Mouse (Mus musculus) brain, embryonic 14.5 days (tissue): ENCODE measurements at regions not wholly inside any gene's neighbourhood (a gene's known extent, or its start where the extent isn't known, plus 50 kb on each side); places are given as distances from the start of the nearest gene placed in this dataset.

Source experiments
- DNase-seq: peaks from one replicate; pipeline ENCODE4 v3.0.0-alpha.2; 2011; ENCODE audit warnings: low read depth
- CTCF ChIP-seq: fragments of 200-500 bp; IDR thresholded peaks from 2 replicates; pipeline ENCODE4 v1.5.1; 2012; ENCODE audit warnings: inconsistent platforms, mild to moderate bottlenecking, moderate library complexity, borderline replicate concordance; ENCODE audit not compliant: insufficient read depth, insufficient read length; ENCODE audit errors: extremely low read depth
- POLR2A ChIP-seq: fragments of 200-500 bp; IDR thresholded peaks from 2 replicates; pipeline ENCODE4 v1.6.1; 2012; ENCODE audit warnings: mild to moderate bottlenecking, inconsistent platforms, borderline replicate concordance; ENCODE audit not compliant: poor library complexity, insufficient read depth, insufficient read length, severe bottlenecking; ENCODE audit errors: extremely low read depth

DNA sequence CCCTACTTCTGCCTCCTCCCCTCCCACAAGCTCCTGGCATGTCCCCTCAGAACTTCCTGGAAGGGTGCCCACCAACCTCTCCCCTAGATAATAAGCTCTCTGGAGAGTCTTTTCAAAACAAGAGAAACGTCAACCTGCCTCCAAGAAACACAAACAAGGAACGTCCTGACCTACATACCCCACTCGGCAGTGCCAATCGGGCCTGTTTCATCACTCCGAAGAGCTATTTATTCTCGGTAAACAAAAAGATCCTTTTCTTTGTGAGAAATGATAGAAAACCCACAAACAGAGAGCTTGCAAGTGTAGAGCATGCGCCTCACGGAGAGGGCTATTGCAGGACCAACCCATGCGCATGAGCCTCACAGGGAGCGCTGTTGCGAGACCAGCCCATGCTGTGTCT is 100.9 kb downstream of the Pdcl3 start:
- no peak for TF ChIP-seq POLR2A
- TF ChIP-seq CTCF = no peak
- peak; percentile 73 for DNase-seq

DNA sequence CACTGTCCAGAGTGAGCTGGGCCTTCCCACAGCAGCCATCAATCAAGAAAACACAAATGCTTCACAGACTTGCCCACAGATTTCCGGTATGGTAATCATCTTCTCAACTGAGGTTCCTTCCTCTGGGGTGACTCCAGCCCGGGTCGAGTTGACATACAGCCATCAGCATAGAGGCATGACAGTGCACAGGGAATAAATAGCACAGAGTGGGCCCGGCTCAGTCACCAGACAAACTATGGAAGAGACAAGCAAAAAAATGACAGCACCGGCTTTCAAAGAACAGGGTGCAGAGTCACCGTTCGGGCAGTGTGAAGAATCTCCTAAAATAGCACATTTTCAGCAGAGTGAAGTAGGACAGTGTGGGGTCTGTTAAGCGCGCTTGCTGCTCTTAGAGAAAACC is 103.7 kb upstream of the Npas2 start:
- no peak for DNase-seq
- TF ChIP-seq CTCF (no peak), POLR2A (no peak)

DNA sequence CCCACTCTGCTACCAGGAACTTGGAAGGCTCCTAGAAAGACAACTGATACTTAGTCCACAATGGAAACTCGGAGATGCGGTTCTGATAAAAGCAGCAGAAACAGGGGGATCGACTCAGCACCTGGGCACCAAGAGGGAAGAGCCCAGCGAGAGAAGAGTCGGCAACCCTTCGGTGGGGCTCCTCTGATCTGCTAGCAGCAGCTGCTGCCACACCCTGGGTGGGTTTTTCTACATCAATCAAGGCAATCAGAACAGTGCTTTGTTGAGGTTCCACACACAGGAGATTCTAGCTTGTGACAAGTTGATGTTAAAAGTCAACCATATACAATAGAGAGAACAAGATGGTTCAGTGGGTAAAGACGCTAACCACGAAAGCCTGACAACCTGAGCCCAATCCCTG is 102.4 kb upstream of the Npas2 start:
- TF ChIP-seq CTCF (no peak), POLR2A (no peak)
- no peak for DNase-seq

DNA sequence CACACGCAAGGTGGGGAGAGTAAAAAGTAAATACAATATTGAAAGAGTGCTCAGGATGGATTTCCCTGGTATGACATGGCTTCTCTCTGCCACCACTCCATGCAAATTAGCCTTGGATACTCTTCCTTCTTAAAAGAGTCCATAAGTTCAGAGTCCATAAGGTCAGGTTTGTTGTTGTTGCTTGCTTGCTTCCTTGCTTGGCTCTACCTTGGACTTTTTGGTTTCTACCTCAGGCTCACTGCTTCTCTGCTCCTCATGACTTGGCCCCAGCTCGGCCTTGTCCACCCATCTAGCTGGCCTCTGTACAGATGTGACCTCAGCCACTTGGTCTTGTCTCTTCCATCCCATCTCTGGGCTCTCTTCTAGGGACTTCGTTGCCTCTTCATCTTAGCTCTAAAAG is 101.9 kb upstream of the Npas2 start:
- TF ChIP-seq POLR2A = no peak
- no peak for TF ChIP-seq CTCF
- no peak for DNase-seq

DNA sequence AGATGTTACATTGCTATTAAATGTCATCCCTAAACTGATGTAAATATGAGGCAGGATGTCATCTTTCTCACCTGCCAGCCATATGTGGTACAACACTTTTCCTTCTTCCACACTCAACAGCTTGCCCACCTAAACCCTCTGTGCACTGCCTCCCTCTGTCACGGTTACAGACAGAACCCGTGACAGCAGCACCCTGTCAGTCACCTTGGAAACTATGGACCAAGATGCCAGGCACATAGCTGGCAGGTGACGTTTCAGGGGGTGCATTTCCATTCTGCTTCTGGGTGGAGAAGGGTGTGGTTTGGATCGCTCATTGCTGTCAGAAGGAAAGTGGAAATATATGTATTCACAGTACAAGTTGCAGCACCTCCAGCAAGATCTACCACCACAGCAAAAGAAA is 100.2 kb upstream of the Npas2 start:
- TF ChIP-seq POLR2A = no peak
- TF ChIP-seq CTCF = no peak

DNA sequence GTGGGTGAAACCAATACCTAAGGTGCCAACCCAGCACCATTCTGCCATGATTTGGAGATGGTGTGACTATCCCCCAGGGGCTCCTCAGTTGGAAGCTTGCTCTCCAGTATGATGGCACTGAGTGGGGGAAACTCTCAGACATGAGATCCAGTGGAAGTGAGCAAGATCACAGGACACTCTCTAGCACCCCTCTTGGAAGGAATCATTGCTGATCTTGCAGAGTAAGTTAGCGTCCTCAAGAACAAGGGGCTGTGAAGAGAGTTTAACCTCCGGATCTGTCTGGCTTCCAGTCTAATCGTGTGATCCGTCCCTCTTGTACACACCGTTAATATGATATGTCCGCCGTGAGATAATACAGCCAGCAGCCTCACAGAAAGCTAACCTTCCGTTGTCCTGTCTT is 99.5 kb upstream of the Npas2 start:
- no peak for DNase-seq
- TF ChIP-seq CTCF = no peak
- TF ChIP-seq POLR2A = no peak

More for the DNA sequence above, 100.2 kb upstream of the Npas2 start:
- peak; percentile 25 for DNase-seq

DNA sequence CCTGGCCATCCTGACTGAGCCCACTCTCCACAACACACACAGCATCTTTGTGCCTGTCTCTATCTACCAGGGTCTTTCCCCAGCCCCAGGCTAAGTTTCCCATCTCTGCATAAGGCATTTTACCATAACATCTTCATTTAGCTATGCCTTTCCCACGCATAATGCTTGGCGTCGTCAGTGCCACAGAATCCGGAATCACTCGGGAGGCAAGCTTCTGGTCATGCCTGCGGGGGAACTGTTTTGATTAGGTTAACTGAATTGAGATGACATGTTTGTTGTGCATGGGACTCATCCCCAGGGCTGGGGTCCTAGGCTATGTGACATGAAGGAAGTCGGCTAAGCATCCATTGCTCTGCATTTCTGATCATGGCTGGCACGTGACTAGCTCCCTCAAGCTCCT is 97.6 kb upstream of the Npas2 start:
- no peak for DNase-seq
- no peak for TF ChIP-seq CTCF
- no peak for TF ChIP-seq POLR2A

DNA sequence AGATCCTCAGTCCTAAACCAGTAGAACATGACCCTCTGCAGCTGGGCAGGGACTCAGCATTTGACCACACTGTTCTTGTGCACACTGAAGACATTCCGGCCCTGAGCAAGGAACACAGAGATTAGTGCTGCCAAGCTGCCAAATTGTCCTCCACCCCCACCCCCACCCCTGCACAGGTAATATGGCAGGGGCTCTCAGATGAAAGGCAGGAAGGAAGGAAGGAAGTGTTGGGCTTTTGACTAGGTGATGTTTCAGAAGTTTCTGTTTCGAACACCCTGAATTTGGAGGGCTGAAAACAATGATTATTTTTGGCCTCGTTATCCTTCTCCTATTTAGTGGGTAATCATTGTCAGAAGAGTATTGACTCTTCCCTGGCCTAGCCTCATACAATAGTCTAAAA is 96.8 kb upstream of the Npas2 start:
- TF ChIP-seq POLR2A = no peak
- TF ChIP-seq CTCF = no peak
- DNase-seq = no peak

DNA sequence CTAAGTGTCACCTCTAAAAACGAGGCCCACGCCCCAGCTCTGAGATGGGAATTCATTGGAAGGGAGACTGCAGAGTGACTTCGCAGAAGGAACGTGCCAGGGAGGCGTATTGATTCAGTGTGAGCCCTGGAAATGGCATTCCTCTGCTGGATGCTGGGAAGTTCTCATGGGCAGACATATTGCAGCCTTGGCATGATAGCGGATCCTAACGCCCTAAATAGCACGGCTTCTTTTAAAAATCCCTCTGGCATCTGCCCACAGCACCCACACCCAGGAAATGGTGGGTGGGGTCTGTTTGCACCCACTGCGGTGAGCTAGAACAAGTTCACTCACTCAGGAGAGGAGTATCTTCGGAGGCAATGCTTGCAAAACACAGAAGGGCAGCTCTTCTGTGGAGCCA is 96.0 kb upstream of the Npas2 start:
- DNase-seq = no peak
- TF ChIP-seq POLR2A (no peak), CTCF (no peak)

DNA sequence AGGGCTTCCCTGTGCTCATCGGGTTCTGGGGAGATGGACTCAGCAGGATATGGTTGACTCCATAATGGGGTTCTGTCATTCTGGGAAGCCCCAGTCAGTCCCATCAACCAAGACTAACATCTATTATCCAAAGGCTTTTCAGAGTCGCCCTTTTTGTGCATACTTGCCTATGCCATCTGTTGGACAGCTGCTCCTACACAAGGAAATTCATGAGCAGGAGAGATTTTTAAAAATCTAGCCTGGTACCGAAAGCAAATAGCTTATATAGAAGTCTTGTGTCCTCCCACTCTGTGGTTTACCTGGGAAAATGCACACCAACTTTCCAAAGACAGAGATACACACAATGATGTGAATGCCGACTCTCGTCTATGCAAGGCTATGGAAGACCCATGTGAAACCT is 95.4 kb upstream of the Npas2 start:
- TF ChIP-seq POLR2A = no peak
- TF ChIP-seq CTCF = no peak
- DNase-seq = no peak

DNA sequence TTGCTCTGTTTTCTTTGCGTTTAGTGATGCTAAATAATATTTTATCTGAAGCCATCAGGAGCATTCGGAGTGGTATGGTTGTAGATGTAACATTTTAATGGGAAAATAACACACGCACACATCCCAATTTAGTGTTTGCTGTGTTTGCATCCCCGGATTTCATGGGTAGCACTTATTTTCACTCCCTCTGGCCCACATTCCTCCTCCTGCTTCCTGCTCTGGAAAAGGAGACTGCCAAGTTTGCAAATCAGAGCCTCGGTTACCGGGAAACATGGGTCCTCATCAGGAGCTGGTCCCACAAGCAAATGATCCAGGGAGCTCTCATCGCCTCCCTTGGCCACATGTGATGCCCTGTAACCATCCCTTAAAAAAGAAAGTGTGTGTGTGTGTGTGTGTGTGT is 94.3 kb upstream of the Npas2 start:
- TF ChIP-seq POLR2A = no peak
- TF ChIP-seq CTCF = no peak
- DNase-seq = no peak

DNA sequence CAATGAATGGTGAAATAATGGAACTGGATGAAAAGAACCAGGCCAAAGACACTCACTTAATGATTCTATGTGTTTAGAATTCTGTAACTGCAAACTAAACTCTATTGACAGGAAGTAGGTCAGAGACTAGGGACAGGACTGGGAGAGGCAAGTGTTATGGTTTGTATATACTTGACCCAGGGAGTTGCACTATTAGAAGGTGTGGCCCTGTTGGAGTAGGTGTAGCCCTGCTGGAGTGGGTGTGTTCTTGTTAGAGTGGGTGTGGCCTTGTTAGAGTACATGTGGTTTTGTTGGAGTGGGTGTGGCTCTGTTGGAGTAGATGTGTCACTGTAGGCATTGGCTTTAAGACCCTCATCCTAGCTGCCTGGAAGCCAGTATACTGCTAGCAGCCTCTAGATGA is 93.0 kb upstream of the Npas2 start:
- TF ChIP-seq CTCF (no peak), POLR2A (no peak)
- no peak for DNase-seq
